Mouse (Mus musculus): ENCODE results near the gene Rad54l2.

GRCm38 (mm10) chr9:106684093-106684872, 104.7 kb downstream of the Rad54l2 start:
- TF ChIP-seq CTCF (IDR thresholded peaks at IDR 0.05; ENCODE audit: low read depth) (no peak), EP300 (IDR thresholded peaks at IDR 0.05; ENCODE audit: low read depth) (no peak)

All from liver, postnatal 0 days (tissue).